Mouse (Mus musculus) testis, adult 2 months (tissue): ENCODE data around the gene Cog8.

Experiments
- CTCF ChIP-seq: fragments of 200-500 bp; IDR thresholded peaks from 2 replicates; pipeline ENCODE4 v1.5.1; 2012; ENCODE audit warnings: low read depth, mild to moderate bottlenecking, inconsistent platforms, low read length, moderate library complexity; ENCODE audit not compliant: control insufficient read depth, insufficient read depth, insufficient replicate concordance
- POLR2A ChIP-seq: fragments of 200-500 bp; IDR thresholded peaks from 2 replicates; pipeline ENCODE4 v1.6.1; 2012; ENCODE audit warnings: low read depth, mild to moderate bottlenecking, inconsistent platforms, low read length, moderate library complexity; ENCODE audit not compliant: control insufficient read depth

DNA sequence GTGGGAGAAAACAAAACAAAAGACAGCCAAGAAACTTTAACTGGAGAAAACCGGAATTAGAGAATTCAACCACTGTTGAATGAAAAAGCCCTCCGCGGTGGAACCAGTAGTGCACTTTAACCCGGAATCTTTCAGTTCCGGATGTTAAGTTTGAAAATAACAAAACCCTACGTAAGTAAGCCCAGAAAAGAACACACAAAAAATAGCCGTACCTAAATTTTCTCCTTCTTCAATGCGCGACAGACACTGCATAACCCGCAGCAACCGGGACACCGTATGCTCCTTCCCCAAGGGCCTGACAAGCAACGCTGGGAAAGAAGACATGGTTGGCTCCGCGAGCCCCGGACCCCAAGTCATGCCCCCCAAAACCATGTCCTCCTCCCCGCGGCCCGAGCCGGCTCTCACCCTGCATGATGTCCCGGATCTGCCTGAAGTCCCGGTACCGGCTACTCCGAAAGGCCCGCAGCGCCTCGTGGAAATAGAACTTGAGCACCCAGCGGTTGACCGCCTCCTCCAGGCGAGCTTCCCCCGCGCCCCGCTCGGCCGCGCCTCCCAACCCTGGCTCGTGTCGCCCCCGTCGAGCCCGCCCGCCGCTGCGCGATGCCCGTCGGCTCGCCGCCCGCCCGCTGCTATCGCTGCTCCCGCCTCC is 39.4 kb upstream of the Cog8 start:
- TF ChIP-seq CTCF = no peak
- TF ChIP-seq POLR2A = no peak; the same call in 1 of the 2 replicates
